Mouse (Mus musculus) heart, embryonic 12.5 days (tissue): Measurements from ENCODE around the gene Bcas3. TPM values are rescaled to one million over a fixed set of nuclear protein-coding genes. Genes with fewer than 3 reads are reported as not detected.

Source experiments
- ATAC-seq: fragments of 200-750 bp; cut with Nextera tagmentation; 2 replicates; pipeline ENCODE4 v1.8.0; 2017; ENCODE audit warnings: moderate TSS enrichment, moderate library complexity; ENCODE audit not compliant: insufficient number of reproducible peaks, low FRiP score
- H3K27ac ChIP-seq: fragments of 300-500 bp; sonication (generic); 2 replicates; pipeline ENCODE4 v1.5.1; 2016; ENCODE audit warnings: mild to moderate bottlenecking, moderate library complexity; ENCODE audit not compliant: poor library complexity, severe bottlenecking
- H3K27me3 ChIP-seq: fragments of 300-500 bp; sonication (generic); replicated peaks from 2 replicates; pipeline ENCODE4 v1.6.1; 2016; ENCODE audit warnings: mild to moderate bottlenecking, moderate library complexity
- H3K36me3 ChIP-seq: fragments of 300-500 bp; sonication (generic); 2 replicates; pipeline ENCODE4 v1.6.1; 2016; ENCODE audit warnings: mild to moderate bottlenecking, moderate library complexity
- H3K4me1 ChIP-seq: fragments of 300-500 bp; sonication (generic); replicated peaks from 2 replicates; pipeline ENCODE4 v1.6.1; 2016; ENCODE audit warnings: mild to moderate bottlenecking
- H3K4me2 ChIP-seq: fragments of 300-500 bp; sonication (generic); 2 replicates; pipeline ENCODE4 v1.6.1; 2016; ENCODE audit warnings: mild to moderate bottlenecking, moderate library complexity
- H3K4me3 ChIP-seq: fragments of 300-500 bp; sonication (generic); 2 replicates; pipeline ENCODE4 v1.5.1; 2016; ENCODE audit warnings: mild to moderate bottlenecking
- H3K9ac ChIP-seq: fragments of 300-500 bp; sonication (generic); 2 replicates; pipeline ENCODE4 v1.6.1; 2016; ENCODE audit warnings: mild to moderate bottlenecking, moderate library complexity
- H3K9me3 ChIP-seq: fragments of 300-500 bp; sonication (generic); replicated peaks from 2 replicates; pipeline ENCODE4 v1.6.1; 2016; ENCODE audit warnings: mild to moderate bottlenecking, moderate library complexity
- WGBS: fragments of 180-500 bp; shearing (Covaris S2); methylation state at CpG from one replicate; pipeline ENCODE4 v1.1.7; 2016; 5-methylcytosine and 5-hydroxymethylcytosine counted together
- polyA plus RNA-seq: library from polyadenylated mRNA; unstranded; fragments of >200 nt; fragmentation: Nextera tagmentation; extraction: Ambion mirVana; gene quantifications from 2 replicates; pipeline ENCODE4 v1.2.1, GENCODE M21; 2016

The Bcas3 gene
- polyA plus RNA-seq, 1 experiment from 2014 or later: 16.1 TPM

DNA sequence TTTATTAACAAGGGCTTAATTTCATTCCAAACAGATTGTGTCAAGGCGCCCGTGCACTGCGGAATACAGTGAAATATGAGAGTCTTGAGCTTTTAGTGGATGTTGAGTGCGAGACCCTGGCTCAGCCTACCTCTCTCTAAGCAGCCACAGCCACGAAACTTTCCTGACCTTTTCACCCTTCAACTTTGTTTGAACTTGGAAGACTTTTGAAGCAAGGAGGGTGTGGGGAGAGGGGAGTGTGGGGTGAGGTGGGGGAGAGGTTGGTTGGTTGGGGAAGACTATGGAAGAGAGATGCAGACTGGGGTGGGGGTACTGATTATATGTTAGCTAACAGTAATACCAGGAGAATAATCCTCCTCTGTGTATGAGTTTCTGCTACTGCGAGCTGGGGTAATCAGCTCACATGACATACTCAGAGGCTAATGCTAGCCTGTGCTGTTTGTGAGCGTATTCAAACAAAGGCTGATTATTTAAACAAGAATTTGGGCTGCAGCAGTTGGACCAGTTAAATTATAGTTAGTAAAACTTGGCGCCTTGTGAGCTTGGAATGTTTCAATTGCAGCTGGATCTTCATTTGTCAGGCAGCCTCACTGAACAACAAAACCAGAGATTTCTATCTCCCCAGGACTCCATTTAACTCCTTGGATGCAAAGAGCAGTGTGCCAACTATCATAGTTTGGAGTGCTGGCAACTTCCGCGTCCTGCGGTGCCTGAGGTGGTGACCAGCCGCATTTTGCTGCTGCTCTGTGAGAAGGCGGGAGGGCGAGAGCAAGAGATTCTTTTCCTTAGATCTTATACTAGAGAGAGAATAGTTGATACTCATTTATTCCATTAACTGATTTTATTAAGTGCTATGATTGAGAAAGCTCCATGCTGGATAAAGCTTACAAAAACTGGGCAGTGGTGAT lies 343.8 kb downstream of the Bcas3 start:
- Histone ChIP-seq H3K27ac (no peak overlapping the region), H3K4me3 (no peak overlapping the region), H3K36me3 (no peaks in the 10 kb centered on the region), H3K4me2 (no peak overlapping the region), H3K9ac (no peak overlapping the region), H3K9me3 (no peaks in the 10 kb centered on the region), H3K27me3 (no peaks in the 10 kb centered on the region), H3K4me1 (peaks cover 35% of the 10 kb centered on the region)
- ATAC-seq: no peak
- WGBS: 59% methylated on average over 14 of the region's 14 CpGs

DNA sequence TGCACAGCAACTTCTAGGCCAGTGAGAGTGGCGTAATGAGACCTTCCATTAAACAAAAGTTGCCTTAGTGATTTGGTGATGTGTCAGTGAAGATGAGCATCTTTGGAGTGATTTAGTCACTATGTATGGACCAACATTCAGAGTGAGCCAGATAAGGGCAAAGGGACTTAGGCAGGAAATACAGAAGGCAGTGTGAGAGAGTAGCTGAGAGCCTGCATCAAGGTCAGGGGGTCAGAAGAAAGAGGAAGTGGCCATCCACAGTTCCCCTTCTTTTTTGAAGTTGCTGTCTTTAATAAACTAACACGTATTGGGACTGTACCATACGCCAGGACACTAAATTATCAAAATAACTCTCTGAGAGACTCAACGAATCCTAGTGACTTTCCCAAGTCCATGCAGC lies 344.5 kb downstream of the Bcas3 start:
- Histone ChIP-seq H3K4me2 (no peak overlapping the region), H3K9ac (no peak overlapping the region), H3K9me3 (no peaks in the 10 kb centered on the region), H3K27me3 (no peaks in the 10 kb centered on the region), H3K36me3 (no peaks in the 10 kb centered on the region), H3K4me1 (peaks cover 35% of the 10 kb centered on the region), H3K27ac (no peak overlapping the region), H3K4me3 (no peak overlapping the region)
- no peak for ATAC-seq
- 82% methylated on average over 4 of the region's 4 CpGs for WGBS

DNA sequence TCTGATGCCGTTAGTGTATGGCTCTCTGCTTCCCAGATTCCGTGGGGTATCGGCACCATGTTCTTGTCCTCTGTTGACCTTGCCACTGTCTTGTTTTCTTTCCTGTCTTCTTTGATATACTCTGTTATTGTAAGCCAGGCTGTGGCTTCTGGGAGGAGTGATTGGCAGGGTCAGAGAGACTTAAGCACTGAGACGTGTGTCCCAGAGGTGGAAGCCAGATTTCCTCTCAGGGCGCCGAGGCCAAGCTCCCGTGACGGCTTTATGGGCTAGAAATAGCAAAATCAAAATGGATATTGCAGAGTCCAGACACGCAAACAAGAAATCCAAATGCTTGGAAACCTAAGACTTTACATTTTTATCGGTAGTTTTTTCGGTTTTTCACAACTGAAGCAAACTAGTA lies 345.3 kb downstream of the Bcas3 start:
- no peaks in the 10 kb centered on the region for H3K36me3 ChIP-seq
- no peak overlapping the region for H3K27ac ChIP-seq
- H3K4me1 ChIP-seq: peaks cover 35% of the 10 kb centered on the region
- H3K4me2 ChIP-seq: no peak overlapping the region
- 51% methylated on average over 11 of the region's 11 CpGs for WGBS
- H3K27me3 ChIP-seq: no peaks in the 10 kb centered on the region
- no peak for ATAC-seq
- no peak overlapping the region for H3K9ac ChIP-seq
- no peaks in the 10 kb centered on the region for H3K9me3 ChIP-seq
- no peak overlapping the region for H3K4me3 ChIP-seq

DNA sequence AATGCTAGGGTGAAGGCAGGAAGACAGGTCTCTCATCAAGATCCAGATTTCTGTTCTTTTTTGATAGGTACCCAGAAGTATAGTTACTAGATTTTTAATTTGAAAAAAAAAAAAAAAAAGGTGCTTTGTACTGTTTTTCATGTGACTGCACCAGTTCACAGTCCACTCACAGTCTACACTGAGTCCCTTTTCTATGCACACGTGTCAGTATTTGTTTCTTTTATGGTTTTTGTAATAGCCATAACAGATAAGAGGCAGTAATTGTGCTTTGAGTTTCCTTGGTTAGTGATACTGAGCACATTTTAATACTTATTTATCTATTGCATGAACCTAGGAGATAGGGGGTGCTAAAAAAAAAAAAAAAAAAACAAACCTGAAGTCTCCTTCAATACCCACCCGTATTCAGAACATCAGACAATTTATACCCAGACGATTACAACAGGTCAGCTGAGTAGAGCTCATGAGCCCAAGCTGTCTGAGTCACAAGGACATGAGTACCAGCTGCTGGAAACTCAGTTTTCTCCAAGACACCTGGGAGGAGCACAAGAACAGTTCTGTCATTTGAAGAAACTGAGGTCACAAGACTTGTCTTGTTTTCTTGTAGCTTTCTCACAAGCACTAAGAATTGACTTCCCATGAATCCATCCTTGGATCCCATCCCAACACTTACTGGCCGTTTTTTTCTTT lies 351.2 kb downstream of the Bcas3 start:
- no peaks in the 10 kb centered on the region for H3K36me3 ChIP-seq
- H3K9me3 ChIP-seq: peaks cover 2% of the 10 kb centered on the region; the same call in 1 of the 2 replicates
- H3K27ac ChIP-seq: no peak overlapping the region
- H3K4me2 ChIP-seq: no peak overlapping the region
- WGBS: 73% methylated on average over 4 of the region's 4 CpGs
- ATAC-seq: no peak
- no peak overlapping the region for H3K4me3 ChIP-seq
- H3K9ac ChIP-seq: no peak overlapping the region
- 0 out of 2 replicates have a peak, but pooled peaks cover 2% of the 10 kb centered on the region for H3K27me3 ChIP-seq
- H3K4me1 ChIP-seq: no peaks in the 10 kb centered on the region

DNA sequence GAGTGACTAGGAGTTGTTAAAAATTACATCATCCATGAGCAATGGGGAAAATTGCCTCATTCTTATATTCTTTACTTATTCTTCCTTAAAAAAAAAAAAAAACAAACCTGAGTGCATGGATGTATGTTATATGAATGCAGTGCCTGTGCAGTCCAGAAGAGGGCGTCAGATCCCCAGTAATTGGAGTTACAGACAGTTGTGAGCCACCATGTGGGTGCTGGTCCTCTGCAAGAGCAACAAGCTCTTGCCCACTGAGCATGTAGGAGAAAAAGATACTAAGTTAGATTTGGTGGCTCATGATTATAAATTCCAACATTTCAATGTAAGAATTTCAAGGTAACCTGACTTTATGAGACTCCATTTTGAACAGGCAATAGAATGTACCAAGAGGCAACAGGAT lies 353.7 kb downstream of the Bcas3 start:
- peaks cover 5% of the 10 kb centered on the region; the same call in 1 of the 2 replicates for H3K27me3 ChIP-seq
- no peak overlapping the region for H3K9ac ChIP-seq
- 31% methylated on average over 1 of the region's 1 CpGs for WGBS
- H3K27ac ChIP-seq: no peak overlapping the region
- ATAC-seq: no peak
- H3K4me2 ChIP-seq: no peak overlapping the region
- H3K4me3 ChIP-seq: no peak overlapping the region
- H3K36me3 ChIP-seq: no peaks in the 10 kb centered on the region
- peaks cover 2% of the 10 kb centered on the region; the same call in 1 of the 2 replicates for H3K9me3 ChIP-seq
- no peaks in the 10 kb centered on the region for H3K4me1 ChIP-seq

DNA sequence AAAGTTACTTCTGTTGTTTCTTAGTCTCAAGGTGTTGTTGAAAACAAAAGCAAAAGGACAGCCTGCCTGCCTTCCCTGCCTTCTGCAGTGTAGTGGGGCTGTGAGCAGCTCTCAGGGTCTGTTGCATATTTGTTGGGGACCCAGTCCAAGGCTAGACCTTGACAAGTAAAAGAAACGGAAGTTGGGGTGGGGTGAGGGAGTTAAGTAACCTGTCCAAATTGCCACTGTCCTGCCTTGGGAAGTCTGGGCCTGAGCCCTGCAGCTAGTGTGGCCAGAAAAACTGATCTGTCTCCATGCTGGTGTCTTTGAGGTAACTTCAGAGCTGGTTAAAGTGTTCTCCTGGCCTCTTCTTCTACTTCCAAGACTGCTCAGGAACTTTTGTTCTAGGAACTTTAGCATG lies 354.5 kb downstream of the Bcas3 start:
- H3K27me3 ChIP-seq: peaks cover 8% of the 10 kb centered on the region; the same call in 1 of the 2 replicates
- no peaks in the 10 kb centered on the region for H3K36me3 ChIP-seq
- 63% methylated on average over 1 of the region's 1 CpGs for WGBS
- H3K9ac ChIP-seq: no peak overlapping the region
- H3K4me2 ChIP-seq: no peak overlapping the region
- no peak overlapping the region for H3K27ac ChIP-seq
- no peak overlapping the region for H3K4me3 ChIP-seq
- H3K9me3 ChIP-seq: peaks cover 2% of the 10 kb centered on the region; the same call in 1 of the 2 replicates
- H3K4me1 ChIP-seq: no peaks in the 10 kb centered on the region
- no peak for ATAC-seq

DNA sequence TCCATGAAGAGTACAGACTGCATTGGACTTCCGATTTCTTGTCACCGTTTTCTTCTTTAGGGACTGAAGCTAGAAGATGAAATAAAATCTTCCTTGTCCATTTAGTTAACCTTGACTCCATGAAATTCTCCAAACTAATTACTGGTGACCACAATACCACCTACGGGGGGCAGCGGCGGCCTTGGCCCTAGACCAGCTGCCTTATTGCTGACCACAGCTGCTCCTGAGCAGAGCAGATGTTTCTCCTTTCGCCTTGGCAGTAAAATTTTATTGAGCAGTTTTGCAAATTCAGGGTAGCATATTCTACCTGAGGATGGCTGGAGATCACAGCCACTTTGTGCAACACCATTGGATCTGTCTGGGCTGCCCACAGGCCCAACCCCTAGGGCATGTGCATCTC lies 356.2 kb downstream of the Bcas3 start:
- Histone ChIP-seq H3K27ac (no peak overlapping the region), H3K27me3 (peaks cover 11% of the 10 kb centered on the region; the same call in 1 of the 2 replicates), H3K9ac (no peak overlapping the region), H3K36me3 (no peaks in the 10 kb centered on the region), H3K4me1 (peaks cover 12% of the 10 kb centered on the region), H3K4me2 (no peak overlapping the region), H3K9me3 (peaks cover 2% of the 10 kb centered on the region; the same call in 1 of the 2 replicates), H3K4me3 (no peak overlapping the region)
- no peak for ATAC-seq
- WGBS: 83% methylated on average over 6 of the region's 6 CpGs

DNA sequence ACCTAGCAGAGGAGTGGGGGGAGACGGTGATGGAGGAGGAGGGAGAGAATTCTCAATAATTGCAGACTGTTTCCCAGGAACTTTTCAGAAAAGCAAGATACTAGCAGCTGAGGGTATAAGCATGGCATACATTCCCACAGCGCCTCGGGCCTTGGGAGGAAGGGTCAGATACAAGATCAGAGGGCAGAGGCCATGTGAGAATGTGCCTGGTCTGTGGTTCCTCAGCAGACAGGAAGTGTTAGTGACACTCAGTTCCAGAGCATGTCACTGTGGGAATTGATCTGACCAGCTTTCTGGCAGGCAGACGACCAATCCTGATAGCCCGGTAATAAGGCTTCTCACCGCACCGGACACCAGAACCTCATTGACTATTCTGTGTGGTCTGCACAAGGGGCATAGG lies 357.2 kb downstream of the Bcas3 start:
- no peak for ATAC-seq
- no peaks in the 10 kb centered on the region for H3K36me3 ChIP-seq
- H3K4me2 ChIP-seq: no peak overlapping the region
- H3K9ac ChIP-seq: no peak overlapping the region
- H3K9me3 ChIP-seq: peaks cover 2% of the 10 kb centered on the region; the same call in 1 of the 2 replicates
- peaks cover 15% of the 10 kb centered on the region; the same call in 1 of the 2 replicates for H3K27me3 ChIP-seq
- H3K27ac ChIP-seq: no peak overlapping the region
- 57% methylated on average over 7 of the region's 7 CpGs for WGBS
- peaks cover 12% of the 10 kb centered on the region for H3K4me1 ChIP-seq
- H3K4me3 ChIP-seq: no peak overlapping the region

DNA sequence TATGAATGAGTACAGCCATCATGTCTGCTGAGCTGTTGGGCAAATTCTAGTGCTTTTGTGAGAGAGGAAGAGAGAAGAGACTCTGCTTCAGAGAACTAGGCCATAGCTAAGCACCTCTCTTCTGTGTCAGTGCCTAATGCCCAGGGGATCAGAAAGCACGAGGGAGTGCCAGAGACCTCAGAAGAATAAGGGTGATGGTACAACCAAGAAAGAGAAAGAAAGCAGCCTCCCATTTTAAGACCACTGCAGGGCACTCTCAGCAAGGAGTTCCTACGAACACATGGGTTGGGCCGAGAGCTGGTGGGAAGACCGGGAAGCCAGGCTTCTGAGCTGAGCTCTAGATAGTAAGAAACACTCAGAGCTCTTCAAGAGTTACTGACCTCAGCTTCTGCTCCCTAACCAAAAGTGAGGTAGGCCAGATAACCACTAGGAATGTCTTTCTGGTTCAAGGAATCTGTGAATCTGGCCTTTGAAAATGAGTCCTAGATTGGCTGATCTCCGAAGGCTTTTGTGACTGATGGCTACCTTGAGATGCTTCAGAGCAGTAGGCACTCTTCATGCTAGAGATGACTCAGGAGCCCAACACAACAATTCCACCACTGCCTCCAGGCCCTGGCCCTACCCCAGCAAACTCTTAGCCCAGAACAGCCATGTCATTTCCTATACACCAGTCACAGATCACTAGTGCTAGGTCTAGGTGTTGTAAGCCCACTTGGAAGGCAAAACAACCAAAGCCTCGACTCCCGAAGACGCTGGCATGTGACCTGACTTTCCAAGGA lies 359.2 kb downstream of the Bcas3 start:
- no peak overlapping the region for H3K27ac ChIP-seq
- no peaks in the 10 kb centered on the region for H3K36me3 ChIP-seq
- H3K4me1 ChIP-seq: peaks cover 12% of the 10 kb centered on the region
- peaks cover 22% of the 10 kb centered on the region; the same call in 1 of the 2 replicates for H3K27me3 ChIP-seq
- no peak overlapping the region for H3K4me3 ChIP-seq
- no peak for ATAC-seq
- no peak overlapping the region for H3K9ac ChIP-seq
- WGBS: 77% methylated on average over 8 of the region's 8 CpGs
- H3K4me2 ChIP-seq: no peak overlapping the region
- H3K9me3 ChIP-seq: no peaks in the 10 kb centered on the region

DNA sequence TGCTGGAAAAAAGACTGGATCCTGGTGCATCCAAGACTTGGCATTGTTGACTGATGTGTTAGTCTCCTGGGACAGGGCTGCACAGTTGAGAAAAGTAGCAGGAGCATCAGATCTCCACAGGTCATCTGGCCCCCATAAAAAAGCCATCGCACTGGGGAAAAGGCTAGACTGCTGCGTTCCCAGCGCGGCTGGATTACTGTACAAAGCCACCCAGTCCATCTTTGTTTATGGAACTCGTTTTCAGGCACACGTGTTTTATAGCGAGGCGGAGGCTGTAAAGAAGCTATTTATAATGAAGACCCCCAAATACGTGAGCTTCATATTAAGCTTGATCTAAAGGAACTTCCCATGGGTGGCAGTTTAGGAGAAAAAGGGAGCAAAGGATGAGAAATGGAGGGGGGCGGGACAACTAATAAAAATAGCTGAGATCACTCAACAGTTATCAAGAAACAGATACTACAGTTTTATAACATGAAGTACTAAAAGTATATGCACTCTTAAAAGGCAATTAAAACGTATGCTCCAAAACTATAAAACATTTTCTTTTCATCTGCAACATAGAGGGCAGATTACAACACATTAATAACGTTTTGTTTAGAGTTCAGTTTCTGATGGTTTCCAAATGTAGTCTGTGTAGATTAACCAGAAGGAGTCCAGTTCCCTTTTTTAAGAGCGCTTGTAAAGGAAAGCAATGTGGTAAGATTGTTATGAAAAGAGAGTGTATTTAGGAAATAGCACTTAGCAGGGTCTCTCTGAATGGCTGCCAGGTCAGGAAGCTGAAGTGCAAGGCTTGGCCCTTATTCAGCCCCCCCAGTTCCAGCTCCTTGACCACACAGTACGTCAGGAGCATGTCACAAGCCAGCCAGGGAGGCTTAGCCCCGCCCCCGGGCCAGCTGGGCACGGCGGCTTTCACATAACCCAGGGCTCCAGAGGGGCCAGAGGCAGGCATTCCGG lies 360.2 kb downstream of the Bcas3 start:
- Histone ChIP-seq H3K4me3 (no peak overlapping the region), H3K4me2 (peak overlapping the region; percentile 35), H3K36me3 (no peaks in the 10 kb centered on the region), H3K9me3 (no peaks in the 10 kb centered on the region), H3K9ac (no peak overlapping the region), H3K4me1 (peaks cover 12% of the 10 kb centered on the region), H3K27ac (no peak overlapping the region), H3K27me3 (peaks cover 22% of the 10 kb centered on the region; the same call in 1 of the 2 replicates)
- peak; percentile 64; the same call in 1 of the 2 replicates for ATAC-seq
- 54% methylated on average over 19 of the region's 19 CpGs for WGBS
